In the genomic region with DNA sequence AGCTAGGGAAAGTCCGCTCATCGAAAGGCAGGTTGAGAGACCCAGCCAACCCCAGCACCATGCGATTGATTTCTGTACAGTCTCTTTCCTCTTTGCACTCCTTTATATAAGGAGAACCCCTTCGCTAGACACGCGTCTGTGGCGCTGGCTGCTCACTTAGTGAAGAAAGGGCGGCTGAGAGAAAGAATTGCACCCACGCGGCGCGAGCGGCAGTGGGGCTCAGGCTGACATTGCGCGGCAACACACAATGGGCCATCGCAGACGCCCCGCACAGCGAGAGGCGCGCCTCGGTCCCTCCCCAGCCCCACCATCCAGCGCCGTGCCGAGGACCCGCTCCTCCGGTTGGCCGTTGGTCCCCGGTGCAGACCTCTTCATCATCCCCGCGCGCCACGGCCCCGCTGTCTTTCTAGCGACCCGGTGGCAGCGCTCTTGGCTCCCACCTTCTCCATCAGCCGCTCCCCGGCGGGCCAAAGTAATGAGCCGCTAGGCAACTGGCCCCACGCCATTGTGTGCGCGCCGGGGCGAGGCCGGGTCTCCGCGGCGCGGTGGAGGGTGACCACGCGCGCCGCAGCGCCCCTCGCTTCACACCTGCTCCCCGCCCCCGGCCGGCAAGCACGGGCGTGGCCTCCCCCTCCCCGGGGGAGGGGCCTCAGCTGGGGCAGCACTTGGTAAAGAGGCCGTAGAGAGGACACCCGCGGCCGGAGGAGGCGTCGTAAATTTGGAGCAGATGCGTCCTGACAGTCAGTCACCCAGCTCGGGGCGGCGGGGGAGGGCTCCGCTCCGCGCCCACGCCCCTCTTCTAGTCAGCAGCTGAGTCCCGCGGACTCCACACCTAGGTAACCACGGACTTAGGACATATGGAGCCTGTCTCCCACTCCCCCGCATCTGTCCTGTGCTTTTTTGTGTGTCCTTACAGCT, we compare ENCODE assay signal across 8 mouse cellular contexts. TPM values are rescaled to one million over a fixed set of nuclear protein-coding genes. Genes with fewer than 3 reads are reported as not detected.
DNase-seq lines count a peak whose midpoint lies in the region; ATAC-seq and TF ChIP-seq lines count a peak whose summit lies in the region.

No protein-coding gene starts in this region.

- H3K4me1 ChIP-seq in spleen, adult 2 months (ENCODE audit: control insufficient read depth, insufficient read depth, insufficient read length): peaks cover 8% of the 10 kb centered on the region; the same call in 1 of the 2 replicates
- H3K4me1 ChIP-seq in heart, embryonic 10.5 days: peaks cover 21% of the 10 kb centered on the region
- H3K4me1 ChIP-seq in kidney, postnatal 0 days (replicated peaks; ENCODE audit: insufficient read depth, low read length): no peaks in the 10 kb centered on the region; the same call in none of the 2 replicates
- peaks cover 12% of the 10 kb centered on the region for H3K4me1 ChIP-seq in liver, embryonic 15.5 days (replicated peaks)

- no peak overlapping the region for H3K27ac ChIP-seq in spleen, adult 2 months (ENCODE audit: insufficient read depth, low read length)
- H3K27ac ChIP-seq in heart, embryonic 10.5 days: no peak overlapping the region
- H3K27ac ChIP-seq in kidney, postnatal 0 days: no peak overlapping the region
- H3K27ac ChIP-seq in liver, embryonic 15.5 days (replicated peaks): no peak overlapping the region

- TF ChIP-seq CTCF in spleen, adult 2 months (IDR thresholded peaks at IDR 0.05; ENCODE audit: extremely low read depth, insufficient read depth, insufficient read length, insufficient replicate concordance): no peak
- TF ChIP-seq CTCF in kidney, postnatal 0 days (IDR thresholded peaks at IDR 0.05; ENCODE audit: low read depth): no peak

- H3K36me3 ChIP-seq in spleen, adult 2 months (ENCODE audit: control insufficient read depth, insufficient read depth, low read length): no peaks in the 10 kb centered on the region
- H3K36me3 ChIP-seq in heart, embryonic 10.5 days: no peaks in the 10 kb centered on the region
- no peaks in the 10 kb centered on the region for H3K36me3 ChIP-seq in kidney, postnatal 0 days (ENCODE audit: insufficient read depth, low read length)
- H3K36me3 ChIP-seq in liver, embryonic 15.5 days (replicated peaks): no peaks in the 10 kb centered on the region

- peaks cover 30% of the 10 kb centered on the region for H3K27me3 ChIP-seq in spleen, adult 2 months (ENCODE audit: control insufficient read depth, insufficient read depth, low read length)
- peaks cover 85% of the 10 kb centered on the region for H3K27me3 ChIP-seq in heart, embryonic 10.5 days (ENCODE audit: insufficient read depth, poor library complexity, severe bottlenecking)
- peaks cover 66% of the 10 kb centered on the region for H3K27me3 ChIP-seq in kidney, postnatal 0 days (ENCODE audit: insufficient read depth, low read length)
- H3K27me3 ChIP-seq in liver, embryonic 15.5 days: peaks cover 93% of the 10 kb centered on the region

- WGBS in spleen, adult 2 months: 1% methylated on average over 81 of the region's 81 CpGs
- 0% methylated on average over 81 of the region's 81 CpGs for WGBS in heart, embryonic 10.5 days
- WGBS in kidney, postnatal 0 days: under 1% methylated on average over 77 of the region's 81 CpGs
- whole genome bisulfite sequencing in liver, embryonic 15.5 days (ENCODE audit: insufficient replicate concordance): under 1% methylated on average over 81 of the region's 81 CpGs

- H3K9me3 ChIP-seq in heart, embryonic 10.5 days: no peaks in the 10 kb centered on the region
- H3K9me3 ChIP-seq in kidney, postnatal 0 days (replicated peaks; ENCODE audit: low read length): no peaks in the 10 kb centered on the region
- H3K9me3 ChIP-seq in liver, embryonic 15.5 days (replicated peaks): no peaks in the 10 kb centered on the region

- DNase-seq in spleen, adult 2 months (ENCODE audit: low read depth in 1 of 2, low spot score in 2 of 2): peak in 1 of 2 experiments; percentile 17
- no peak for DNase-seq in spleen, adult 12 weeks (ENCODE audit: low spot score)
- DNase-seq in cerebellum, postnatal 25 days: peak; percentile 54 to 62
- no peak for DNase-seq in heart, embryonic 10.5 days (ENCODE audit: low spot score)
- peak; percentile 52 for DNase-seq in kidney, postnatal 0 days (ENCODE audit: low spot score)
- peak; percentile 64 for DNase-seq in retina, embryonic 14.5 days (ENCODE audit: low spot score)
- no peak for DNase-seq in thymus, postnatal 25 days

- peak overlapping the region; percentile 79 for H3K4me2 ChIP-seq in kidney, postnatal 0 days (ENCODE audit: low read length)
- peak overlapping the region; percentile 54 for H3K4me2 ChIP-seq in liver, embryonic 15.5 days

- peak; percentile 65 for ATAC-seq in kidney, postnatal 0 days (replicated peaks; ENCODE audit: low FRiP score, low read depth)
- no peak for ATAC-seq in liver, embryonic 15.5 days (ENCODE audit: insufficient read depth)

- no peak for TF ChIP-seq POLR2A in spleen, adult 2 months (IDR thresholded peaks at IDR 0.05; ENCODE audit: low read depth, low read length)

- peak overlapping the region; percentile 14; the same call in 1 of the 2 replicates for H3K9ac ChIP-seq in kidney, postnatal 0 days (ENCODE audit: low read depth, low read length)
- no peak overlapping the region for H3K9ac ChIP-seq in liver, embryonic 15.5 days

- peak overlapping the region; percentile 48 for H3K4me3 ChIP-seq in spleen, adult 2 months (ENCODE audit: extremely low read depth, insufficient read depth, insufficient read length)
- peak overlapping the region; percentile 67 for H3K4me3 ChIP-seq in heart, embryonic 10.5 days
- peak overlapping the region; percentile 44 for H3K4me3 ChIP-seq in kidney, postnatal 0 days (replicated peaks; ENCODE audit: low read depth, low read length)
- peak overlapping the region; percentile 35 for H3K4me3 ChIP-seq in liver, embryonic 15.5 days (replicated peaks)

RNA-seq across cellular contexts. Expression of gene Robo3, which starts 27.3 kb away (rescaled TPM):
- 0.81 and 1.0 TPM in 2 replicates for polyA plus RNA-seq in spleen, adult 2 months (2012; rRNA removed)
- polyA plus RNA-seq in heart, embryonic 10.5 days (2016; fragmentation: Nextera tagmentation; extraction: Ambion mirVana): 0.06 and 0.10 TPM in 2 replicates
- 0.25 and 0.51 TPM in 2 replicates for polyA plus RNA-seq in kidney, postnatal 0 days (2015; fragmentation: Nextera tagmentation; extraction: Ambion mirVana)
- polyA plus RNA-seq in liver, embryonic 15.5 days (2015; fragmentation: Nextera tagmentation; extraction: Ambion mirVana): 0.07 and 0.21 TPM in 2 replicates

RNA-seq across cellular contexts. Expression of gene Msantd2, which starts 28.8 kb away (rescaled TPM):
- 18.6 and 21.8 TPM in 2 replicates for polyA plus RNA-seq in spleen, adult 2 months (2012; rRNA removed)
- 17.9 and 23.8 TPM in 2 replicates for polyA plus RNA-seq in heart, embryonic 10.5 days (2016; fragmentation: Nextera tagmentation; extraction: Ambion mirVana)
- polyA plus RNA-seq in kidney, postnatal 0 days (2015; fragmentation: Nextera tagmentation; extraction: Ambion mirVana): 15.1 and 16.9 TPM in 2 replicates
- 3.6 and 5.0 TPM in 2 replicates for polyA plus RNA-seq in liver, embryonic 15.5 days (2015; fragmentation: Nextera tagmentation; extraction: Ambion mirVana)

RNA-seq across cellular contexts. Expression of gene Robo4, which starts 58.6 kb away (rescaled TPM):
- 11.2 and 11.4 TPM in 2 replicates for polyA plus RNA-seq in spleen, adult 2 months (2012; rRNA removed)
- 2.0 and 4.0 TPM in 2 replicates for polyA plus RNA-seq in heart, embryonic 10.5 days (2016; fragmentation: Nextera tagmentation; extraction: Ambion mirVana)
- polyA plus RNA-seq in kidney, postnatal 0 days (2015; fragmentation: Nextera tagmentation; extraction: Ambion mirVana): 17.5 and 19.4 TPM in 2 replicates
- 2.2 and 3.1 TPM in 2 replicates for polyA plus RNA-seq in liver, embryonic 15.5 days (2015; fragmentation: Nextera tagmentation; extraction: Ambion mirVana)

Comparison
In these comparisons a context has a peak if more than half of its experiments do, and no peak if none do; other contexts are left out.
1. DNase-seq: peak in cerebellum, postnatal 25 days (2 of 2), kidney, postnatal 0 days (single experiment) and retina, embryonic 14.5 days (single experiment); none in spleen, adult 12 weeks (single experiment), heart, embryonic 10.5 days (single experiment) and thymus, postnatal 25 days (single experiment).
2. Peak in every context shown above with its lines, with median percentiles within 50 percentile points of each other: H3K4me3 ChIP-seq.